Mouse (Mus musculus) kidney, adult 11 months (tissue): ENCODE measurements around the gene Cbfa2t3.

Experiments used
- DNase-seq: peaks from one replicate; pipeline ENCODE4 v3.0.0; 2022

The Cbfa2t3 gene

GRCm38 (mm10) chr8:122600666-122601065, 98.2 kb downstream of the Cbfa2t3 start:
- DNase-seq, result peak; percentile 82

- no peak for DNase-seq
These were observed 102.9 kb downstream of the Cbfa2t3 start for GRCm38 (mm10) chr8:122596031-122596430.

- no peak for DNase-seq
These were observed 105.0 kb downstream of the Cbfa2t3 start for GRCm38 (mm10) chr8:122593783-122594507.

GRCm38 (mm10) chr8:122593240-122593639, 105.7 kb downstream of the Cbfa2t3 start:
- DNase-seq, result no peak

GRCm38 (mm10) chr8:122586749-122587148, 112.2 kb downstream of the Cbfa2t3 start:
- no peak for DNase-seq

GRCm38 (mm10) chr8:122586171-122586570, 112.7 kb downstream of the Cbfa2t3 start:
- DNase-seq, result no peak

- DNase-seq, result peak; percentile 25
These were observed 113.5 kb downstream of the Cbfa2t3 start for GRCm38 (mm10) chr8:122585411-122585891.

- DNase-seq, result no peak
These were observed 113.9 kb downstream of the Cbfa2t3 start for GRCm38 (mm10) chr8:122584981-122585380.

- DNase-seq, result no peak
These were observed 118.0 kb downstream of the Cbfa2t3 start for GRCm38 (mm10) chr8:122580926-122581325.

GRCm38 (mm10) chr8:122579196-122579595, 119.7 kb downstream of the Cbfa2t3 start:
- peak; percentile 16 for DNase-seq

- DNase-seq, result no peak
These were observed 121.8 kb downstream of the Cbfa2t3 start for GRCm38 (mm10) chr8:122577116-122577515.

- peak; percentile 94 for DNase-seq
These were observed 122.3 kb downstream of the Cbfa2t3 start, which contains the start of gene Aprt for GRCm38 (mm10) chr8:122576648-122577022. Gene Aprt, minus strand, starts transcription at chr8:122576909.

GRCm38 (mm10) chr8:122575735-122576647, 122.9 kb downstream of the Cbfa2t3 start:
- no peak for DNase-seq

GRCm38 (mm10) chr8:122575286-122575685, 123.6 kb downstream of the Cbfa2t3 start:
- DNase-seq, result no peak
